Mouse (Mus musculus): ENCODE measurements around the gene Olfr1042.
"Not testable (repeated sequence)": the region's sequence is repeated elsewhere in the genome, so short reads cannot be mapped to it uniquely, and the experiment has no call there.

Olfr1042 gene

GRCm38 (mm10) chr2:86161738-86162137 is at the start of gene Olfr1042:
Olfr1042 (minus strand) TSS chr2:86161838.
- DNase-seq (ENCODE audit: low read depth, low spot score): no peak

GRCm38 (mm10) chr2:86202909-86203308 is 41.3 kb upstream of the Olfr1042 start, which contains the start of gene Olfr1045:
Olfr1045 (minus strand) TSS chr2:86203009.
- no peak for DNase-seq (ENCODE audit: low read depth, low spot score)

- DNase-seq (ENCODE audit: low read depth, low spot score): no peak
Observed at GRCm38 (mm10) chr2:86195863-86196262, 34.2 kb upstream of the Olfr1042 start.

GRCm38 (mm10) chr2:86185583-86185982 is 23.9 kb upstream of the Olfr1042 start, which contains the start of gene Olfr52:
Olfr52 (minus strand) TSS chr2:86185683.
- DNase-seq (ENCODE audit: low read depth, low spot score): no peak

GRCm38 (mm10) chr2:86179950-86180349 is 18.3 kb upstream of the Olfr1042 start:
- no peak for DNase-seq (ENCODE audit: low read depth, low spot score)

- DNase-seq (ENCODE audit: low read depth, low spot score): no peak
Observed at GRCm38 (mm10) chr2:86177720-86178119, 16.1 kb upstream of the Olfr1042 start, which contains the start of gene Olfr1044. Olfr1044 (minus strand) TSS chr2:86177820.

- not testable (repeated sequence) for DNase-seq (ENCODE audit: low read depth, low spot score)
Observed at GRCm38 (mm10) chr2:86175422-86175821, 13.8 kb upstream of the Olfr1042 start.

- no peak for DNase-seq (ENCODE audit: low read depth, low spot score)
Observed at GRCm38 (mm10) chr2:86167422-86167821, 5.8 kb upstream of the Olfr1042 start, which contains the start of gene Olfr1043. Olfr1043 (minus strand) TSS chr2:86167522.

- no peak for DNase-seq (ENCODE audit: low read depth, low spot score)
Observed at GRCm38 (mm10) chr2:86146632-86147031, 15.0 kb downstream of the Olfr1042 start, which contains the start of gene Olfr1040. Olfr1040 (minus strand) TSS chr2:86146732.

- DNase-seq (ENCODE audit: low read depth, low spot score): no peak
Observed at GRCm38 (mm10) chr2:86135828-86136227, 25.8 kb downstream of the Olfr1042 start, which contains the start of gene Olfr1039. Olfr1039 (minus strand) TSS chr2:86135928.
